Mouse (Mus musculus) skeletal muscle tissue, adult 2 months (tissue): ENCODE data around the gene Slc9a3r2.
A peak's percentile ranks its signal among the peaks of the same experiment; 100 is the strongest.
"Not testable (repeated sequence)": the region's sequence is repeated elsewhere in the genome, so short reads cannot be mapped to it uniquely, and the experiment has no call there.

Source experiments
- DNase-seq: peaks from one replicate; pipeline ENCODE4 v3.0.0-alpha.2; 2012; ENCODE audit warnings: low read depth, low spot score

Slc9a3r2 gene

GRCm38 (mm10) chr17:24650070-24650616, at the start of gene Slc9a3r2:
Slc9a3r2 (minus strand) TSS chr17:24650327.
- DNase-seq: no peak

- no peak for DNase-seq
Observed at GRCm38 (mm10) chr17:24699473-24699872, 49.3 kb upstream of the Slc9a3r2 start.

- no peak for DNase-seq
Observed at GRCm38 (mm10) chr17:24698715-24699114, 48.6 kb upstream of the Slc9a3r2 start.

GRCm38 (mm10) chr17:24697985-24698384, 47.9 kb upstream of the Slc9a3r2 start:
- DNase-seq: no peak

GRCm38 (mm10) chr17:24696011-24696697, 46.0 kb upstream of the Slc9a3r2 start, which contains the start of the genes Gfer and Noxo1:
Gfer (minus strand) TSS chr17:24696156.
Noxo1 (plus strand) TSS chr17:24696234.
- peak; percentile 79 for DNase-seq

- no peak for DNase-seq
Observed at GRCm38 (mm10) chr17:24695326-24696010, 45.3 kb upstream of the Slc9a3r2 start.

GRCm38 (mm10) chr17:24692385-24692784, 42.3 kb upstream of the Slc9a3r2 start:
- no peak for DNase-seq

- DNase-seq: no peak
Observed at GRCm38 (mm10) chr17:24689251-24690081, 39.3 kb upstream of the Slc9a3r2 start, which contains the start of gene Syngr3. Syngr3 (minus strand) TSS chr17:24689955.

GRCm38 (mm10) chr17:24687599-24687998, 37.5 kb upstream of the Slc9a3r2 start:
- DNase-seq: no peak

GRCm38 (mm10) chr17:24687146-24687595, 37.0 kb upstream of the Slc9a3r2 start:
- no peak for DNase-seq

GRCm38 (mm10) chr17:24686514-24686913, 36.4 kb upstream of the Slc9a3r2 start:
- DNase-seq: no peak

- DNase-seq: no peak
Observed at GRCm38 (mm10) chr17:24677500-24678080, 27.5 kb upstream of the Slc9a3r2 start.

GRCm38 (mm10) chr17:24676877-24677276, 26.8 kb upstream of the Slc9a3r2 start:
- DNase-seq: no peak

- DNase-seq: no peak
Observed at GRCm38 (mm10) chr17:24676187-24676586, 26.1 kb upstream of the Slc9a3r2 start.

- DNase-seq: no peak
Observed at GRCm38 (mm10) chr17:24674277-24674676, 24.1 kb upstream of the Slc9a3r2 start.

- no peak for DNase-seq
Observed at GRCm38 (mm10) chr17:24672141-24672540, 22.0 kb upstream of the Slc9a3r2 start.

GRCm38 (mm10) chr17:24671346-24671745, 21.2 kb upstream of the Slc9a3r2 start:
- no peak for DNase-seq

GRCm38 (mm10) chr17:24670246-24670844, 20.2 kb upstream of the Slc9a3r2 start:
- no peak for DNase-seq

- peak; percentile 91 for DNase-seq
Observed at GRCm38 (mm10) chr17:24669545-24670245, 19.6 kb upstream of the Slc9a3r2 start, which contains the start of gene Zfp598. Zfp598 (plus strand) TSS chr17:24669687.

GRCm38 (mm10) chr17:24669214-24669544, 19.1 kb upstream of the Slc9a3r2 start:
- DNase-seq: not testable (repeated sequence)
